Mouse (Mus musculus): Measurements from ENCODE around the gene Lin28b.

Gene Lin28b

GRCm38 (mm10) chr10:45485761-45486602 lies at the start of gene Lin28b:
Gene Lin28b (minus strand): TSS chr10:45486395.
- no peak for DNase-seq (ENCODE audit: low spot score in 2 of 2)

DNA sequence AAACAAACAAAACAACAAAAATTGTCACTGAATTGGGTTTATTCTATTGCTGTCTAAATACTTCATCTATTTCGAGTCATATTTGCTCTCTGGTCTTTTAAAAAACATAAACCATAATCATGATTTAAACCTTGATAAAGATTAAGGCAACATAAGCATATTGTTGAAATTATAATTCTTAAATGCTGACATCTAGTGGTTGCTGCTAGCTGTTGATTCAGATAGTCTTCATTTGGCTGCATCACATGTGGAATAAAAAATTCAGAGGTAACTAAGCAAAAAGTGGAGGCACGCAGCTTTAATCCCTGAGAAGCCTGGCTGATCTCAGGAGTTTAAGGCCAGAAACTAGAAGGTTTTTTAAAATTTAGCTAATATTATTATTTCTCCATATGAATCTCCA lies 25.6 kb upstream of the Lin28b start:
- no peak for DNase-seq (ENCODE audit: low spot score in 2 of 2)

DNA sequence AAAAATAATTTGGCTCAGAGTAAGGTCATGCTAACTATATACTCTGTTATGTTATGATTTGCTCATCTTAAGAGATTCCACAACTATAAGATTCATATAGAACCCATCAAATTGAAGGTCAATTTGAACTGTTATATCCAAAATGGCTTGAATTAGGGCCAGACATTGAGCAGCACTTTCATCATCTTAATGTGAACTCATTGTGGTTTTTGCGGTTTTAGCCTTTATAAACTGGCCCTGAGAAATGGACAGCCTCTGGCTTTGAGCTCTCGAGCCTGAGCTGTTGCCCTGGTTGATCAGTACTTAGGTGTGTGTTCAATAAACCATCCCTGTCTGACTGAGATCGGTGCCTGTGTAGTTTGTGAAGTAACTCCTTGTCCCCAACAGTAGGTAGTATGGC lies 24.5 kb upstream of the Lin28b start:
- DNase-seq (ENCODE audit: low spot score in 2 of 2), result no peak

- no peak for DNase-seq (ENCODE audit: low spot score in 2 of 2)
Observed at GRCm38 (mm10) chr10:45500259-45500658, 14.1 kb upstream of the Lin28b start.

- DNase-seq (ENCODE audit: low spot score in 2 of 2), result no peak
Observed at GRCm38 (mm10) chr10:45486603-45486946, 380 bp upstream of the Lin28b start.

DNA sequence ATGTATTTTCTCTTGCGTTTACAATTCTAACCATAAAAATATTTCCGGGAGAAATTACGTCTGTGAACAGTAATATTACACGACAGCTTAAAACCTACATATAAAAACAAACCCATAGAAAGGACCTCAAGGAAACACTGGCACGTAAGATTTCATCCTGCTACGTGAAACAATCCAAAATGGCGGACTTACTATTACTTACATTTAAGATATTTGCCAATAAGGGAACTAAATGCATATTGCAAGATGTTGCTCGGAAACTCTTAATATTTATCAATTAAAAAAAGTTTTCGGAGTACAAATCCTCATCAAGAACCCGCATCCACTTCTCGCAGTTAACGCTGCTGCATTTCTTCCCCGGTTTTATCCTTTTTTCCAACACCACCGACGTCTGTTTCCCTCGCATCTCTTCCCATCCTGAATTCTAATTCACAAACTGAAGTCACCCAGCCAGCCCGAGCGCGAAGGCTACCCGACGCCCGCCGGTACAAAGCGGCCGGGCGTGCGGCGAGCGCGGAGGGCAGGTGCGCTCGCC lies 902 bp downstream of the Lin28b start:
- no peak for DNase-seq (ENCODE audit: low spot score in 2 of 2)

- DNase-seq (ENCODE audit: low spot score in 2 of 2), result no peak
Observed at GRCm38 (mm10) chr10:45483210-45483609, 3.0 kb downstream of the Lin28b start.

DNA sequence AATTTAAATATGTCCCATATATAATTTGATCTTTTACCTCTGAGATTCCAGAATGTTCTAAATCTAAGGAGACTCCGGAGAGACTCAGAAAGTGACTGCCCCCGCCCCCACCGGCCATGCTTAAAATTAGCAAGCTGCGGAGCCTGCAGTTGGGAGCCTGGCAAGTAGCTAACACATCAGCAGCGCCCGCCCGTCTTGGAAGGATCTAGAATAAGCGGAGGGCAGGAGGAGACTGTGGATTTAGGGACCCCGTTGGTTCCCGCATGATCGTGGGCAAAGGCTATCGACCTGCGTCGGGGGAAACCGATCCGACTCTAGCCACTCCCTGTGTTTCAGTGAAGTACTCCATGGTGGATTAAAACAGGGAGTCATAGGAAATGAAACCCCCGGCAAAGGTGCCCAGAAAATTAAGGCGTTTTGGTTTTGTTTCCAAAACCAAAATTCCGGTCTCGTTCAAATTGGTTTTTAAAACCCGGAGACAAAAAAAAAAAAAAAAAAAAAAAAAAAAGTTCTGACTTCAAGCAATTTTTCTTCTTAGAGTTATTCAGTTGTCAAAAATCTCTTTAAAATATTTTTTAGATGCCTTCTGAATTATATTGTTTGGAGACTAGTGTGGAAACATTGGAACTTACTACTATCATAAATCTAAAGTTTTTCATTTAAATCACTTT lies 12.4 kb downstream of the Lin28b start:
- no peak for DNase-seq (ENCODE audit: low spot score in 2 of 2)

- DNase-seq (ENCODE audit: low spot score in 2 of 2), result no peak
Observed at GRCm38 (mm10) chr10:45473143-45473484, 13.1 kb downstream of the Lin28b start.

GRCm38 (mm10) chr10:45472431-45473142 lies 13.6 kb downstream of the Lin28b start:
- no peak for DNase-seq (ENCODE audit: low spot score in 2 of 2)

- no peak for DNase-seq (ENCODE audit: low spot score in 2 of 2)
Observed at GRCm38 (mm10) chr10:45471321-45471720, 14.9 kb downstream of the Lin28b start.

- DNase-seq (ENCODE audit: low spot score in 2 of 2), result no peak
Observed at GRCm38 (mm10) chr10:45470079-45470739, 16.0 kb downstream of the Lin28b start.

GRCm38 (mm10) chr10:45469027-45469996 lies 16.9 kb downstream of the Lin28b start:
- DNase-seq (ENCODE audit: low spot score in 2 of 2), result no peak

DNA sequence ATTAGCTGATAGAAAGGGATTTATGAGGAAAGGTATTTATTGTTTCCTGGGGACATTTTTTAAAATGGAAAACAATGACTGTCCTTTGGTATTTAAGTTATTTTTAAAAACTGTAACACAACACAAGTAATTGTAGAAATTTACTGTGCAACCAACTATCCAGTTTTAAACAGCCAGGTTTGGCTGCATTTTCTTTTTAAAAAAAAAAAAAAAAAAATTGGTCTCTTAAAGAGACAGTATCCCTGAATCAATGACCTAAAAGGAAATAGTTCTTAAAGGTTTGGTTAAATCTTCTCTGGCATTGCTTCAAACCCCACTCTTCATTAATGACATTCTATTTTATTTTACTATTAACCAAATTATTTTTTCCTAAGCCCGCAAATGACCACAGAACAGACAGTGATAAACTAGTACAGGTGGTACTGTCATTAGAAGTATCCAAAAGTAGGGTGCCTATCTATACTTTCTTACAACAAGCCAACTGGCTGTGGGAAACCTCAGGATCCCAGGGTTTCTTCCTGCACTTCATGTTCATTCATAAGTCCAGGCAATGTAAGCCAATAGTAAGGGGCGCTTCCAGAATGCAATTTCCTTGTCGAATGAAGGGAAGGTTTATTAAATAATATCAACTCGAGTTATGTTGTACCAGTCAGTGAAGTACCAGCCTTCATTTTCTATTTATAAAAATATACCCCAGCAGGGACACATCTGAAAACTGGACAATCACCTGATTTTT lies 17.8 kb downstream of the Lin28b start:
- no peak for DNase-seq (ENCODE audit: low spot score in 2 of 2)

DNA sequence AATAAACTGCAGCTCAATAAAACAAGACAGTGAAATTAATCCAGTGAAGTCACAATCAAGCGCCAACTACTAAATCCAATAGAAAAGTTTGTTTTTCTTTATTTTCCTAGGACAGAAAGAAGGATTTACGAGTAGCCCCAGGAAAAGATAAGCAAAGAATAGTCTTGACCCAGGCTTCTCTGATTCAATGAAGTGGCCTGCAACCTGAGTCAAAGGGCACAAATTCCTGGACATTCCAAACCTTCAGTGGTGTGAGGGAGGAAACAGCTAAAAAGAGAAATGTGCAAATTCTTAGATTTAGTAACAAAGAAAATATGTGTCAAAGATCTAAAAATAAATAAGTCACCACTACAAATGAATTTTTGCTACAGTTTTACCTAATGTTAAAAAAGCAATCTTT lies 27.6 kb downstream of the Lin28b start:
- no peak for DNase-seq (ENCODE audit: low spot score in 2 of 2)

DNA sequence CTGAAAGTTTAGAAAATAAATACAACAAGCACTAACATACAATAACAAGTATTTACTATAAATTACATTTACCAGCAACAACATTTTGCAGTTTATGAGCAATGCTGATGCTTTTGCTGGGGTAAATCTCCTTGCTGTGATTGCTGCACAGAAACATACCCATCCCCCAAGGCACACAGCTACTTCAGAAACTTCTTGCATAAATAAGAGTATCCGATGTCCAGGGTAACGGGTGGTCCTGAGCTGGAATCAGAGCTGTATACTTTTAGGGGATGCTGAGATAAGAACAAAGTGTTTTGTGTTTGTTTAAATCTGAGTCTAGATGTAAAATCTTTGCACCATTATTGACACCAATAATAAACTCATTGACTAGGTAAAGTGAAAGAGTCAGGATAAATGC lies 28.1 kb downstream of the Lin28b start:
- no peak for DNase-seq (ENCODE audit: low spot score in 2 of 2)

- DNase-seq (ENCODE audit: low spot score in 2 of 2), result no peak
Observed at GRCm38 (mm10) chr10:45446625-45447024, 39.6 kb downstream of the Lin28b start.

GRCm38 (mm10) chr10:45446215-45446614 lies 40.0 kb downstream of the Lin28b start:
- DNase-seq (ENCODE audit: low spot score in 2 of 2), result no peak

- no peak for DNase-seq (ENCODE audit: low spot score in 2 of 2)
Observed at GRCm38 (mm10) chr10:45422372-45422771, 63.8 kb downstream of the Lin28b start.

GRCm38 (mm10) chr10:45412144-45412543 lies 74.1 kb downstream of the Lin28b start:
- no peak for DNase-seq (ENCODE audit: low spot score in 2 of 2)
